Comparison of ENCODE assay signal across 12 mouse cellular contexts in genomic region chr8:71724389-71724788, GRCm38 (mm10). TPM values are rescaled to one million over a fixed set of nuclear protein-coding genes. Genes with fewer than 3 reads are reported as not detected.
DNase-seq lines count a peak whose midpoint lies in the region; ATAC-seq lines count a peak whose summit lies in the region.
"Had no signal": no experiment of that assay in that cellular context is flagged by ENCODE, and none has a peak within 500 bp of the region (broad histone marks: within the 10 kb centered on the region; RNA-seq: fewer than 3 reads in every experiment).

No protein-coding gene starts in this region.

- peaks cover 55% of the 10 kb centered on the region for H3K27me3 ChIP-seq in megakaryocyte, embryonic 14.5 days (replicated peaks)
- no peaks in the 10 kb centered on the region for H3K27me3 ChIP-seq in forebrain, embryonic 13.5 days
- peaks cover 48% of the 10 kb centered on the region for H3K27me3 ChIP-seq in limb, embryonic 15.5 days
- peaks cover 3% of the 10 kb centered on the region; the same call in 1 of the 2 replicates for H3K27me3 ChIP-seq in neural tube, embryonic 13.5 days

- ATAC-seq in megakaryocyte, adult 5-6 weeks (ENCODE audit: poor library complexity, severe bottlenecking), result no peak
- no peak for ATAC-seq in forebrain, embryonic 13.5 days
- no peak for ATAC-seq in limb, embryonic 15.5 days (ENCODE audit: insufficient number of reproducible peaks, low FRiP score, low TSS enrichment, low read depth)
- no peak for ATAC-seq in neural tube, embryonic 13.5 days (ENCODE audit: low read depth)

- WGBS in forebrain, embryonic 13.5 days, result 70% methylated on average over 4 of the region's 4 CpGs
- 70% methylated on average over 4 of the region's 4 CpGs for WGBS in limb, embryonic 15.5 days
- WGBS in neural tube, embryonic 13.5 days, result 50% methylated on average over 4 of the region's 4 CpGs

- H3K27ac ChIP-seq in forebrain, embryonic 13.5 days, result no peak overlapping the region
- no peak overlapping the region for H3K27ac ChIP-seq in limb, embryonic 15.5 days
- H3K27ac ChIP-seq in neural tube, embryonic 13.5 days (replicated peaks), result no peak overlapping the region
- H3K27ac ChIP-seq: kidney, postnatal 0 days had no signal

- peak overlapping the region; percentile 87 for H3K4me2 ChIP-seq in forebrain, embryonic 13.5 days
- H3K4me2 ChIP-seq in limb, embryonic 15.5 days, result no peak overlapping the region
- peak overlapping the region; percentile 79 for H3K4me2 ChIP-seq in neural tube, embryonic 13.5 days

- H3K4me1 ChIP-seq in megakaryocyte, embryonic 14.5 days, result peaks cover 66% of the 10 kb centered on the region
- peaks cover 58% of the 10 kb centered on the region for H3K4me1 ChIP-seq in forebrain, embryonic 13.5 days
- H3K4me1 ChIP-seq in limb, embryonic 15.5 days, result peaks cover 22% of the 10 kb centered on the region
- peaks cover 64% of the 10 kb centered on the region for H3K4me1 ChIP-seq in neural tube, embryonic 13.5 days (replicated peaks)

- H3K9ac ChIP-seq in forebrain, embryonic 13.5 days, result peak overlapping the region; percentile 81; the same call in 1 of the 2 replicates
- H3K9ac ChIP-seq in limb, embryonic 15.5 days, result no peak overlapping the region
- peak overlapping the region; percentile 92 for H3K9ac ChIP-seq in neural tube, embryonic 13.5 days

- no peaks in the 10 kb centered on the region for H3K9me3 ChIP-seq in megakaryocyte, embryonic 14.5 days
- H3K9me3 ChIP-seq in forebrain, embryonic 13.5 days (replicated peaks), result no peaks in the 10 kb centered on the region
- H3K9me3 ChIP-seq in limb, embryonic 15.5 days, result no peaks in the 10 kb centered on the region
- no peaks in the 10 kb centered on the region for H3K9me3 ChIP-seq in neural tube, embryonic 13.5 days

- peaks cover 26% of the 10 kb centered on the region for H3K36me3 ChIP-seq in megakaryocyte, embryonic 14.5 days (replicated peaks; ENCODE audit: low read length)
- no peaks in the 10 kb centered on the region for H3K36me3 ChIP-seq in forebrain, embryonic 13.5 days (ENCODE audit: poor library complexity, severe bottlenecking)
- no peaks in the 10 kb centered on the region for H3K36me3 ChIP-seq in limb, embryonic 15.5 days
- no peaks in the 10 kb centered on the region for H3K36me3 ChIP-seq in neural tube, embryonic 13.5 days

- DNase-seq in left cerebral cortex, adult 18-20 months (ENCODE audit: low spot score in 2 of 2), result no peak
- DNase-seq in c-Kit-positive CD71-positive TER-119-positive erythroid progenitor cells, embryonic 14.5 days (ENCODE audit: low spot score), result no peak
- no peak for DNase-seq in ovary, postnatal 14 days (ENCODE audit: low spot score)
- DNase-seq: adrenal gland, adult 8-10 months; left cerebral cortex, postnatal 4 days had no signal

- H3K4me3 ChIP-seq in megakaryocyte, embryonic 14.5 days (replicated peaks), result peak overlapping the region; percentile 92
- H3K4me3 ChIP-seq in forebrain, embryonic 13.5 days, result peak overlapping the region; percentile 79
- H3K4me3 ChIP-seq in limb, embryonic 15.5 days, result peak overlapping the region; percentile 56; the same call in 1 of the 2 replicates
- H3K4me3 ChIP-seq in neural tube, embryonic 13.5 days, result peak overlapping the region; percentile 77

RNA-seq across cellular contexts. Expression of gene Fcho1, which starts 1.1 kb away (rescaled TPM):
- 48.6 and 69.2 TPM in 2 replicates for polyA plus RNA-seq in megakaryocyte, embryonic 14.5 days (2012; ENCODE audit: insufficient read depth, low replicate concordance)
- 28.4 and 30.9 TPM in 2 replicates for total RNA-seq in megakaryocyte, adult 5-6 weeks (2015)
- 39.6 and 41.2 TPM in 2 replicates for total RNA-seq in megakaryocyte, adult 5-6 weeks (2017)
- polyA plus RNA-seq in forebrain, embryonic 13.5 days (2015; fragmentation: Nextera tagmentation; extraction: Ambion mirVana), result 39.6 and 47.2 TPM in 2 replicates
- polyA plus RNA-seq in limb, embryonic 15.5 days (2015; fragmentation: Nextera tagmentation; extraction: Ambion mirVana), result 7.7 and 8.9 TPM in 2 replicates
- polyA plus RNA-seq in neural tube, embryonic 13.5 days (2015; fragmentation: Nextera tagmentation; extraction: Ambion mirVana), result 54.2 and 55.0 TPM in 2 replicates
- 100 to 1,000 TPM; 155 to 167 TPM for total RNA-seq in left cerebral cortex, adult 18-20 months (2021)

RNA-seq across cellular contexts. Expression of gene B3gnt3, which starts 22.8 kb away (rescaled TPM):
- polyA plus RNA-seq in megakaryocyte, embryonic 14.5 days (2012; ENCODE audit: insufficient read depth, low replicate concordance), result 0.77 TPM in 1 of 2 replicates, not detected in the other
- total RNA-seq in megakaryocyte, adult 5-6 weeks (2015), result 0.36 and 0.89 TPM in 2 replicates
- total RNA-seq in megakaryocyte, adult 5-6 weeks (2017), result 0.18 TPM in 1 of 2 replicates, not detected in the other
- 0.33 and 0.44 TPM in 2 replicates for polyA plus RNA-seq in forebrain, embryonic 13.5 days (2015; fragmentation: Nextera tagmentation; extraction: Ambion mirVana)
- 1.7 and 2.6 TPM in 2 replicates for polyA plus RNA-seq in limb, embryonic 15.5 days (2015; fragmentation: Nextera tagmentation; extraction: Ambion mirVana)
- polyA plus RNA-seq in neural tube, embryonic 13.5 days (2015; fragmentation: Nextera tagmentation; extraction: Ambion mirVana), result 0.42 and 0.59 TPM in 2 replicates
- total RNA-seq in left cerebral cortex, adult 18-20 months (2021), result 1 to 10 TPM in 1 of 2 experiments, under 1 TPM in 1; 0.82 to 1.1 TPM
- total RNA-seq: monocyte, adult 5-6 weeks had no signal

RNA-seq across cellular contexts. Expression of gene Insl3, which starts 35.4 kb away (rescaled TPM):
- polyA plus RNA-seq in megakaryocyte, embryonic 14.5 days (2012; ENCODE audit: insufficient read depth, low replicate concordance), result 241 and 376 TPM in 2 replicates
- 2.9 and 4.2 TPM in 2 replicates for total RNA-seq in megakaryocyte, adult 5-6 weeks (2015)
- total RNA-seq in megakaryocyte, adult 5-6 weeks (2017), result 1.1 and 2.4 TPM in 2 replicates
- polyA plus RNA-seq in forebrain, embryonic 13.5 days (2015; fragmentation: Nextera tagmentation; extraction: Ambion mirVana), result 0.47 TPM in 1 of 2 replicates, not detected in the other
- 0.63 and 0.96 TPM in 2 replicates for polyA plus RNA-seq in limb, embryonic 15.5 days (2015; fragmentation: Nextera tagmentation; extraction: Ambion mirVana)
- 0.46 and 1.0 TPM in 2 replicates for polyA plus RNA-seq in neural tube, embryonic 13.5 days (2015; fragmentation: Nextera tagmentation; extraction: Ambion mirVana)
- under 1 TPM in 1 of 2 experiments, not detected in 1; 0.63 TPM for total RNA-seq in left cerebral cortex, adult 18-20 months (2021)
- total RNA-seq: monocyte, adult 5-6 weeks had no signal

RNA-seq across cellular contexts. Expression of gene Jak3, which starts 48.3 kb away (rescaled TPM):
- polyA plus RNA-seq in megakaryocyte, embryonic 14.5 days (2012; ENCODE audit: insufficient read depth, low replicate concordance), result 209 and 434 TPM in 2 replicates
- 4.8 and 5.0 TPM in 2 replicates for total RNA-seq in megakaryocyte, adult 5-6 weeks (2015)
- 2.6 and 5.2 TPM in 2 replicates for total RNA-seq in megakaryocyte, adult 5-6 weeks (2017)
- polyA plus RNA-seq in forebrain, embryonic 13.5 days (2015; fragmentation: Nextera tagmentation; extraction: Ambion mirVana), result 1.6 and 1.7 TPM in 2 replicates
- polyA plus RNA-seq in limb, embryonic 15.5 days (2015; fragmentation: Nextera tagmentation; extraction: Ambion mirVana), result 5.3 and 6.4 TPM in 2 replicates
- polyA plus RNA-seq in neural tube, embryonic 13.5 days (2015; fragmentation: Nextera tagmentation; extraction: Ambion mirVana), result 3.9 and 4.0 TPM in 2 replicates
- 1 to 10 TPM; 4.8 to 5.0 TPM for total RNA-seq in left cerebral cortex, adult 18-20 months (2021)

RNA-seq across cellular contexts. Expression of gene Unc13a, which starts 52.8 kb away (rescaled TPM):
- polyA plus RNA-seq in megakaryocyte, embryonic 14.5 days (2012; ENCODE audit: insufficient read depth, low replicate concordance), result 8.9 and 10.8 TPM in 2 replicates
- total RNA-seq in megakaryocyte, adult 5-6 weeks (2015), result 0.11 TPM in 1 of 2 replicates, not detected in the other
- total RNA-seq in megakaryocyte, adult 5-6 weeks (2017), result 1.1 TPM in 1 of 2 replicates, not detected in the other
- 13.0 and 15.8 TPM in 2 replicates for polyA plus RNA-seq in forebrain, embryonic 13.5 days (2015; fragmentation: Nextera tagmentation; extraction: Ambion mirVana)
- polyA plus RNA-seq in limb, embryonic 15.5 days (2015; fragmentation: Nextera tagmentation; extraction: Ambion mirVana), result 0.69 and 0.76 TPM in 2 replicates
- 16.6 and 17.7 TPM in 2 replicates for polyA plus RNA-seq in neural tube, embryonic 13.5 days (2015; fragmentation: Nextera tagmentation; extraction: Ambion mirVana)
- 100 to 1,000 TPM; 267 to 296 TPM for total RNA-seq in left cerebral cortex, adult 18-20 months (2021)

Comparison
In these comparisons a context has a peak if more than half of its experiments do, and no peak if none do; other contexts are left out.
1. RNA of gene Insl3, which starts 35.4 kb away (polyA plus RNA-seq): 241 to 376 TPM in megakaryocyte, embryonic 14.5 days; 0.63 to 0.96 TPM in limb, embryonic 15.5 days, 0.46 to 1.0 TPM in neural tube, embryonic 13.5 days and 0.47 TPM in forebrain, embryonic 13.5 days; every median in the first group is over 100 times any median in the second.
2. Peak in every context shown above with its lines, with median percentiles within 50 percentile points of each other: H3K4me3 ChIP-seq.